Mouse (Mus musculus): ENCODE results near the gene Rptor. TPM values are rescaled to one million over a fixed set of nuclear protein-coding genes. Genes with fewer than 3 reads are reported as not detected.

The Rptor gene
- polyA plus RNA-seq, 1 experiment from 2014 or later = 19.2 TPM

DNA sequence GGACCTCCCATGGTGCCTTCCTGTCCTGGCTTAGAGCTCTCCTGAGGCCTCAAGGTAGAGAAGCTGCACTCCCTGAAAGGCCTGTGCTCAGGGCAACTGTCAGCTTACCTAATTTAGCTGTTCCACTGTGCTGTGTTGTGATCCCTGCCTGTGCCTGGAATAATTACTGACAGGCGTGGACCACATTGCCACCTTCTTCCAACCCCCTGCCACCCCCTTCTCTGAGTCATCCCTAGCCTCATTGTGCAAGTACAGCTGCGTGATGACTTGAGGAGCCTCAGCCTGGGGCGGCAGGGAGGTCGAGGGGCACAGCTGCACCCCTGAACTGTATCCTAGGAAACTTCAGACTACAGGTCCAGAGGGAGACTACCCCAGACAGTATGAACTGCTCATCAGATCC lies 345.6 kb downstream of the Rptor start:
- ATAC-seq (replicated peaks; ENCODE audit: low FRiP score) (no peak), DNase-seq (ENCODE audit: low spot score) (no peak)
- H3K27me3 ChIP-seq (ENCODE audit: control insufficient read depth, insufficient read depth, low read length) = peaks cover 2% of the 10 kb centered on the region; the same call in 1 of the 2 replicates
- no peaks in the 10 kb centered on the region for H3K36me3 ChIP-seq (ENCODE audit: control insufficient read depth, insufficient read depth, low read length)
- no peak overlapping the region for H3K4me3 ChIP-seq (ENCODE audit: low read depth, low read length)
- H3K9ac ChIP-seq (ENCODE audit: low read length) = no peak overlapping the region
- H3K9me3 ChIP-seq (ENCODE audit: control insufficient read depth, low read length) = no peaks in the 10 kb centered on the region
- no peaks in the 10 kb centered on the region; the same call in 1 of the 2 replicates for H3K4me1 ChIP-seq (replicated peaks; ENCODE audit: control insufficient read depth, insufficient read depth, low read length)
- WGBS = 71% methylated on average over 4 of the region's 4 CpGs
- no peak overlapping the region for H3K4me2 ChIP-seq (ENCODE audit: low read depth, low read length, severe bottlenecking)
- no peak overlapping the region for H3K27ac ChIP-seq (ENCODE audit: low read depth, low read length)

DNA sequence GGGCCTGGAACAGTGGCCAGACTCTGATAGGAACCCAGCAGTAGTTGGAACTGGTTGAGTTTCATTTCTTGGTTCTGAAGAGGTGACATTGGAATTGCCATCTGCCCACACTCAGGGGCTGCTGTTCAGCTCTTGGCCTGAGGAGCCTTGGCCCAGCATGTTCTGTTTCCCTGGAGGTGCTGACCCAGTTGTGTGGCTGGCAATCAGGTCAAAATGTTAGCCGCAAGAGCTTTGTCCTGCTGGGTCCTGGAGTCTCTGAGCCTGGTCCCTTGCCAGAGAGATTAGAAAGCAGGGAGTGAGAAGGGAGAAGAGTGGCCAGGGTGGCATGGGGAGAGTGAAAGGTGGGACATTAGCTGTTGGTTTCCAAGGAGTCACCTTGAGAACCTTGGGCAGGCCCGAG lies 346.1 kb downstream of the Rptor start:
- WGBS = 92% methylated on average over 2 of the region's 2 CpGs

More for the DNA sequence above, 346.1 kb downstream of the Rptor start:
- DNase-seq (ENCODE audit: low spot score) (no peak), ATAC-seq (replicated peaks; ENCODE audit: low FRiP score) (no peak)
- H3K27ac ChIP-seq (ENCODE audit: low read depth, low read length) = no peak overlapping the region
- no peak overlapping the region for H3K4me3 ChIP-seq (ENCODE audit: low read depth, low read length)
- H3K9ac ChIP-seq (ENCODE audit: low read length) = no peak overlapping the region
- H3K9me3 ChIP-seq (ENCODE audit: control insufficient read depth, low read length) = no peaks in the 10 kb centered on the region
- no peak overlapping the region for H3K4me2 ChIP-seq (ENCODE audit: low read depth, low read length, severe bottlenecking)
- no peaks in the 10 kb centered on the region; the same call in 1 of the 2 replicates for H3K4me1 ChIP-seq (replicated peaks; ENCODE audit: control insufficient read depth, insufficient read depth, low read length)
- H3K27me3 ChIP-seq (ENCODE audit: control insufficient read depth, insufficient read depth, low read length) = peaks cover 2% of the 10 kb centered on the region; the same call in 1 of the 2 replicates
- no peaks in the 10 kb centered on the region for H3K36me3 ChIP-seq (ENCODE audit: control insufficient read depth, insufficient read depth, low read length)

Other genes with a start within 250 kb of the Rptor start
- gene Sgsh, start 247.4 kb upstream of the Rptor start, polyA plus RNA-seq (2014; fragmentation: Nextera tagmentation; extraction: Ambion mirVana) = 6.6 and 7.3 TPM in 2 replicates
- 7.2 and 7.9 TPM in 2 replicates for gene Slc26a11, start 247.3 kb upstream of the Rptor start, polyA plus RNA-seq (2014; fragmentation: Nextera tagmentation; extraction: Ambion mirVana)
- 1.8 and 2.1 TPM in 2 replicates for gene Rnf213, start 209.8 kb upstream of the Rptor start, polyA plus RNA-seq (2014; fragmentation: Nextera tagmentation; extraction: Ambion mirVana)
- 18.4 and 21.0 TPM in 2 replicates for gene Endov, start 111.6 kb upstream of the Rptor start, polyA plus RNA-seq (2014; fragmentation: Nextera tagmentation; extraction: Ambion mirVana)
- 3.2 and 3.3 TPM in 2 replicates for gene Nptx1, start 55.2 kb upstream of the Rptor start, polyA plus RNA-seq (2014; fragmentation: Nextera tagmentation; extraction: Ambion mirVana)

All from forebrain, embryonic 11.5 days (tissue).